Mouse (Mus musculus) hindbrain, postnatal 0 days (tissue): ENCODE data around the gene Fgfr1op. TPM values are rescaled to one million over a fixed set of nuclear protein-coding genes. Genes with fewer than 3 reads are reported as not detected.
"Not testable (repeated sequence)": the region's sequence is repeated elsewhere in the genome, so short reads cannot be mapped to it uniquely, and the experiment has no call there.

Experiments used
- ATAC-seq: fragments of 200-750 bp; cut with Nextera tagmentation; 2 replicates; pipeline ENCODE4 v1.8.0; 2017; ENCODE audit warnings: mild to moderate bottlenecking, moderate TSS enrichment, moderate library complexity
- DNase-seq: peaks from one replicate; pipeline ENCODE4 v3.0.0-alpha.2; 2015; ENCODE audit warnings: low spot score
- H3K27ac ChIP-seq: fragments of 300-500 bp; sonication (generic); 2 replicates; pipeline ENCODE4 v1.5.1; 2014; ENCODE audit warnings: mild to moderate bottlenecking
- H3K27me3 ChIP-seq: fragments of 300-500 bp; sonication (generic); 2 replicates; pipeline ENCODE4 v1.6.1; 2014; ENCODE audit warnings: low read length, mixed read lengths; ENCODE audit not compliant: insufficient read depth
- H3K36me3 ChIP-seq: fragments of 300-500 bp; sonication (generic); 2 replicates; pipeline ENCODE4 v1.6.1; 2014; ENCODE audit warnings: low read length, mixed read lengths; ENCODE audit not compliant: insufficient read depth
- H3K4me1 ChIP-seq: fragments of 300-500 bp; sonication (generic); 2 replicates; pipeline ENCODE4 v1.6.1; 2014; ENCODE audit warnings: antibody characterized with exemption, low read length, mixed read lengths; ENCODE audit not compliant: insufficient read depth
- H3K4me2 ChIP-seq: fragments of 300-500 bp; sonication (generic); 2 replicates; pipeline ENCODE4 v1.6.1; 2014; ENCODE audit warnings: low read depth, mild to moderate bottlenecking, low read length, moderate library complexity, mixed read lengths
- H3K4me3 ChIP-seq: fragments of 300-500 bp; sonication (generic); 2 replicates; pipeline ENCODE4 v1.5.1; 2014; ENCODE audit warnings: low read length
- H3K9ac ChIP-seq: fragments of 300-500 bp; sonication (generic); replicated peaks from 2 replicates; pipeline ENCODE4 v1.6.1; 2014; ENCODE audit warnings: mild to moderate bottlenecking, low read length, moderate library complexity, mixed read lengths
- H3K9me3 ChIP-seq: fragments of 300-500 bp; sonication (generic); 2 replicates; pipeline ENCODE4 v1.6.1; 2016; ENCODE audit warnings: low read length, mixed read lengths
- WGBS: fragments of 180-500 bp; shearing (Covaris S2); extraction: QIAGEN DNeasy Blood & Tissue Kit; methylation state at CpG from one replicate; pipeline ENCODE4 v1.1.7; 2014; 5-methylcytosine and 5-hydroxymethylcytosine counted together
- polyA plus RNA-seq: library from polyadenylated mRNA; unstranded; fragments of >200 nt; fragmentation: Nextera tagmentation; extraction: Ambion mirVana; gene quantifications from 2 replicates; pipeline ENCODE4 v1.2.1, GENCODE M21; 2015
- total RNA-seq: library from RNA; depleted of rRNA; stranded (reverse); fragments of >200 nt; gene quantifications from 2 replicates; pipeline ENCODE4 v1.2.3, GENCODE M21; 2014; rRNA removed

Fgfr1op gene
- total RNA-seq = 11.8 and 17.3 TPM in 2 replicates
- polyA plus RNA-seq = 18.6 and 20.4 TPM in 2 replicates

DNA sequence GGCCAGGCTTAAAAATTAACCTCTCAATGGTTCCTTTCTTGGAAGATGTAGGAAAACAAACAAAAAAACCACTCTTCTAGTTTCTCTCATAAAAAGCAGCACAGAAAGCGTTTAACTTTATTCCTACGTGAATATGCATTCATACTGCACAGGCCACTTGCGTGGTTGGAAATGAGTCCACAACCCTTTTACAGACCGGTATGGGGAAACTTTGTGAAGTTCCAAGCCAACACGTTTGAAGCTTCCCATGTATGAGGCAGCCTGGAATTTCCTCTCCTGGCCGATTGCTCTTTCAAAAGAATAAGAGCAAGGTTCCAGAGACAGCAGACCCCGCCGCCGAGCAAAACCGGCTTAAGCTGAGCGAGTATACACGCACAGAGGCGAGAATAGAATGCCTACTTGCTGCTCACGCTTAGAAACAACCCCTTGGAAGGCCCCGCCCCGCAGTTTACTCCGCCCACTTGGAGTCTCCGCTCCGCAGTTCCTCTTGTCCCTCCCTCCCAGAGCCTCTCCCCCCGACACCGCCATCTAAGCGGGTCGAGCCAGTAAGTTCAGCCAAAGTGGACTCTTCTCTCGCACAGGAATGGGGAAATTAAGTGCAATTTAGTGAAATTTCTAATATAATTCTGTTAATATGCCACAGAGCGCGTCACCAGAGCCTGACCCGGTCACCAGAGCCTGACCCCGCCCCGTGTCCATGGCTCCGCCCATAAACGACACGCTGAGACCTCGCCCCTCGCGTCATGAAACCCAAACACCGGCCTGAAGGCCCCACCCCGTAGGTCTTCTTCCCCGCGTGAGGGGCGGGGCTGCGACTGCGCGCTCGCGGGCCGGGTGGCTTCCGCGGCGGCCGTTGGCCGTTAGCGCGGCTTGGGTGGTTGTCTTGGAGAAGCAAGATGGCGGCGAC lies at the start of gene Fgfr1op:
Gene Fgfr1op, plus strand, starts transcription at position 801 of the 907 bp plus-strand sequence.
- WGBS = under 1% methylated on average over 12 of the region's 55 CpGs
- H3K27me3 ChIP-seq, H3K9me3 ChIP-seq, H3K36me3 ChIP-seq, H3K9ac ChIP-seq, H3K27ac ChIP-seq, DNase-seq, H3K4me1 ChIP-seq: not testable (repeated sequence)
- Histone ChIP-seq H3K4me2 (peak within 1 kb of the TSS; percentile 42; the same call in 1 of the 2 replicates), H3K4me3 (peak within 1 kb of the TSS; percentile 40)
- ATAC-seq = peak; percentile 99

DNA sequence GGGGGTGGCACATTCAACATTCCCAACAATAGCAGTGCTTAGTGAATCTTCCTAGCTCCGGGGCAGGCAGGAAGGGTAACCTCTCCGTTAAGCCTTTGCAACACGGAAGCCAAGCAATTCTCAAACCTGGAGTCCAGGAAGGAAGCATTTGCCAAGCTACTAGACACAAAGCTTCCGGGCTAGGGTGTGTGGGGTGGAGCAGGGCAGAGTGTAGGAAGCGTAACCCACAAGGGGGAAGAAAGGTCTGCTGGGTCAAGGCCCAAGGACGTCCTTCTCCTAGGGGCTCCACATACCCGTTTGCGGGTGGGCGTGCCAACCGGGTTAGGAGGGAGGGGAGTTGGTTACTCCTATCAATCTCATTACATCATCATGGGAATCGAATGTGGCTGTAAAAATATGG lies 48.9 kb upstream of the Fgfr1op start:
- H3K4me2 ChIP-seq = not testable (repeated sequence)

DNA sequence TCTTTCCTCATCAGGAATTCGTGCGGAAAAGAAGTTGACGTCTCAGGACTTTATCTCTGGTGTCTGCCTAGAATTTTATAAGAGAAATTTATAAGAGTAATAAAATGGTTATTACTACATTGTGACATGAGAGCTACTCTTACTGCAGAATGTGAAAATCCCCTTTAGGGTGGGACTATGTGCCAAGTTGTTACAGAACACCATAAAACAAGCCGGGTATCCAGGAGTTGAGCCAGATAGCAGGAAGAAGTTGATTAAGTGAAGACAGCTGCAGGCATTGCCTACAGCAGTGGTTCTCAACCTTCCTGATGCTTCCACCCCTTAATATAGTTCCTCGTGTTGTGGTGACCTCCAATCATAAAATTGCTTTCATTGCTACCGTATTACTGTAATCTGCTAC lies 48.4 kb upstream of the Fgfr1op start:
- not testable (repeated sequence) for H3K4me3 ChIP-seq, H3K9me3 ChIP-seq, H3K4me1 ChIP-seq, H3K36me3 ChIP-seq, ATAC-seq, H3K27me3 ChIP-seq, H3K27ac ChIP-seq, DNase-seq, H3K4me2 ChIP-seq, H3K9ac ChIP-seq
- WGBS = no CpG with 5 or more reads among the region's 6 CpGs

More for the DNA sequence above, 48.9 kb upstream of the Fgfr1op start:
- H3K36me3 ChIP-seq, H3K27ac ChIP-seq, ATAC-seq, DNase-seq, H3K4me3 ChIP-seq, H3K9me3 ChIP-seq, H3K9ac ChIP-seq, H3K4me1 ChIP-seq, H3K27me3 ChIP-seq: not testable (repeated sequence)
- WGBS = 82% methylated on average over 6 of the region's 11 CpGs

DNA sequence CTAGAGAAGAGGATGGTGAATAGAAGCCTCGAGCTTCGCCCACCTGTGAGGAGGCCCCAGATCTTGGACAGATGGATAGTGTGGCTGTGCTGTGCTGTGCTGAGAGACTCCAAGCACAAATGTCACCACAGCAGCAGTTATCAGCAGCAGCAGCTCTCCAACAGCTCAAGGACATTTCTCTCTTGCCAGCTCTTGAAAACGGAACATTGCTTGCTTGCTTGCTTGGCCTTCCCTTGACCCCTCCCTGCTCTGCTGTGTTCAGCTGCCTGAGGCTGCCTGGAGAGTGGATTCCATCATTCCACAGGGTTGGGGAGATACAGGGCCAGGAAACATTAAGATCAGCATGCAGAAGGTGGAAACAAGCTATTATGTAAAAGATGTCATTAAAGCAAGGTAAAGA lies 42.3 kb upstream of the Fgfr1op start:
- H3K9ac ChIP-seq = not testable (repeated sequence)

DNA sequence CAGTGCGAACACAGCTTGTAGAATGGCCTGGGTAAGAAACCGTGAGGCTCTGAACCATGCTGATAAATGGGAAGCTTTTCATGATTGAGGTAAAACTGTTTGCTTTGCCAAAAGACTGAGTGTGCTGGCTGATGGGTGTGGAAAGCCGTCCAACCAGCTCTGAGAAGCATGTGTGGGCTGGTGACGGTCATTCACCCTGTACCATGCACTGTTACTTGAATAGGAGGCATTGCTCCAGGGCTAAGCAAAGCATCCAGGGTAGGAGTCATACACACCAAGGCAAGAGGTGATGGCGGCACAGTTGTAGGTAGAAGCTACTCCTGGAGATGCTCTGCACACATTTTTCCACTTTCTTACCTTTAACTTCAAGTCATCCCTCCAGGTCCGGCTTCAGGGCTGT lies 40.7 kb upstream of the Fgfr1op start:
- H3K9ac ChIP-seq, H3K9me3 ChIP-seq, ATAC-seq, H3K36me3 ChIP-seq, H3K4me2 ChIP-seq, DNase-seq, H3K4me1 ChIP-seq, H3K27me3 ChIP-seq, H3K27ac ChIP-seq, H3K4me3 ChIP-seq: not testable (repeated sequence)
- WGBS = 100% methylated on average over 1 of the region's 6 CpGs

More for the DNA sequence above, 42.3 kb upstream of the Fgfr1op start:
- DNase-seq, H3K4me1 ChIP-seq, H3K27me3 ChIP-seq, H3K9me3 ChIP-seq, H3K27ac ChIP-seq, ATAC-seq, H3K36me3 ChIP-seq, H3K4me2 ChIP-seq, H3K4me3 ChIP-seq: not testable (repeated sequence)
- no CpG with 5 or more reads among the region's 3 CpGs for WGBS

DNA sequence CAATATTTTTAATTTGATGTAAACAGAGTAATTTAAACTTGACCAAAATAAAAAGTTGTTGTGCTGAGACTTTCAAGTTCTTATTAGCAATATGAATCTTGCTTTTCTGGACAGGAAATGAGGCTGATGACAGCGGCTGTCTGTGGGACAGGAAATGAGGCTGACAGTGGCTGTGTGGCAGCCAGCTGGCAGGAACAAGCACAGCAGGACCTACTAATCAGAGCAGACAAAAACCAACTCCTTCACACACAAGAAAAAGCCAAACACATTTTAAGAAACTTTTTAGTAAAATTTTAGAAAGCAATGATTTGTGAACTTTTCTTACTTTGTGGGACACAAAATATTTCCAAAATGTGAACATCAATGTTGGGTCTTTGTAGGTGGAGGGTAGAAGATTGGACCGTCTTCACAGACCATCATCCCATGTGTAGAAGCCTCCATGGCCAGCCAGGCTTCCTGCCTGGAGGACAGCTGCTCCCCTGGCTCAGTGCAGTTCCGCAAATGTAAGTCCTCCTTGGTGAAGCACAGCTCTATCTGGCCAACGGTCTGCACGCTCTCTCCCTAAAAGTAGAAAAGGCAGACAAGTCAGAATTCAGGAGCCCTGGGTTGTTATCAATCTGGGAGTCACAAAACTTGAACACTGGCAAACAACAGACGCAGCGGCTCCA lies 36.8 kb upstream of the Fgfr1op start:
- ATAC-seq = peak; percentile 63
- not testable (repeated sequence) for H3K4me1 ChIP-seq, H3K4me3 ChIP-seq, H3K27ac ChIP-seq, H3K27me3 ChIP-seq, DNase-seq, H3K9me3 ChIP-seq, H3K36me3 ChIP-seq, H3K4me2 ChIP-seq, H3K9ac ChIP-seq
- WGBS = 80% methylated on average over 1 of the region's 7 CpGs

DNA sequence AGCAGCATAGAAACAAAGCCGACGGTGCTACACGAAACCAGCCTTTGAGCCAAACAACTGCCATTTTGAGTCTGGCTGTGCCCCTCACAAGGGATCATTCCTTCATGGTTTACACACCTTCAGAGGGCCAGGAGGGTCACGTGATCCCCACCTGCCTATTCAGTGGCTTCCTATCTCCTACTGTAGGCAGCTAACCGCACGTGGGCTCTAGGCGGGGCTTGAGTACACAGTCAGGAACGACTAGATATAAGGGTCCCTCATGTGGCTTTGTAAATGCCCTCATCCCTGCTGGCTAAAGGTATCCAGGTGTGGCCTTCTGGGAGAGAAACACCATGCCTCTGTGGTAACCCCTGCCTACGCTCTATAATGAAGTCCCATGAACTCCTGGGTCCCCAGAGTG lies 35.7 kb upstream of the Fgfr1op start:
- not testable (repeated sequence) for H3K27me3 ChIP-seq, H3K36me3 ChIP-seq, DNase-seq, H3K9ac ChIP-seq, ATAC-seq, H3K4me1 ChIP-seq, H3K9me3 ChIP-seq, H3K4me2 ChIP-seq, H3K27ac ChIP-seq, H3K4me3 ChIP-seq
- 72% methylated on average over 9 of the region's 9 CpGs for WGBS

DNA sequence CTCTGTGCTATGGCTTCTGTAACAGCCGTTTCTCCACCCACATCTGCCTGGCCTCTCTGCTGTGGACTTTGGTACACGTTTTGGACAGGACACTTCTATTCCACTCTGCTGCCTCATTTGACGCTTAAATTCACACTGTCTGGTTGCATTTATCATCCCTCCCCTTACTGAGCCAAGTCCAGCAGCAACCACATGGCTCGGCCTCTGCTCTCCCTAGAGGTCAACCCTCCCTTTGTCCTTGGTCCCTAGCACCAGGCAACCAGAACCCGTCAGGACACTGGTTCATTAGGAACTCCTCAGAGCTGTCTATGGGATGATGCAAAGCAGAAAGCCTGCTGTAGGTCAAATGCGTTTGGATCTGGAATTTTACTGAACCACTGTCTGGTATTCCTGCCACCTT lies 34.5 kb upstream of the Fgfr1op start:
- not testable (repeated sequence) for H3K4me3 ChIP-seq, H3K9me3 ChIP-seq, H3K9ac ChIP-seq, H3K4me1 ChIP-seq, H3K27ac ChIP-seq, H3K27me3 ChIP-seq, H3K4me2 ChIP-seq, H3K36me3 ChIP-seq, DNase-seq
- WGBS = no CpG with 5 or more reads among the region's 6 CpGs
- peak; percentile 77 for ATAC-seq

DNA sequence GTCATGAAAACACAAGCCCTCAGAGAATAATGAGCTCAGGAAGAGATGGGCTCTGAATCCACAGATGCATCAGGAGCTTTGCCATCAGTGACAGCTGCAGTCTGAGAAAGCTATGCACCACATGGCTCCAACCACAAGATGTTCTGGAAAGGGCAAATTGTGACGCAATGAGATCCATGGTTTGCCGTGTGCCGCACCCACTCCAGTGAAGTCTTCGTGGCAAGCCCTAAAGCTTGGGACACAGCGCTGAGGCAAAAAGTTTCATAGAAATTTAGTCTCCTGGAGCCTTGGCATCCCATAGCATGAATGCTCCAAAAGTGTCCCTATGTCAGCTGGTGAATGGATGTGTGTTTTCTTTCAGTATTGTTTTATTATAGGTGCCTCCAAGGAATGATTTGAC lies 27.2 kb upstream of the Fgfr1op start:
- DNase-seq, H3K36me3 ChIP-seq, ATAC-seq, H3K27ac ChIP-seq, H3K27me3 ChIP-seq, H3K4me1 ChIP-seq, H3K4me3 ChIP-seq, H3K4me2 ChIP-seq, H3K9me3 ChIP-seq, H3K9ac ChIP-seq: not testable (repeated sequence)
- 84% methylated on average over 5 of the region's 5 CpGs for WGBS

DNA sequence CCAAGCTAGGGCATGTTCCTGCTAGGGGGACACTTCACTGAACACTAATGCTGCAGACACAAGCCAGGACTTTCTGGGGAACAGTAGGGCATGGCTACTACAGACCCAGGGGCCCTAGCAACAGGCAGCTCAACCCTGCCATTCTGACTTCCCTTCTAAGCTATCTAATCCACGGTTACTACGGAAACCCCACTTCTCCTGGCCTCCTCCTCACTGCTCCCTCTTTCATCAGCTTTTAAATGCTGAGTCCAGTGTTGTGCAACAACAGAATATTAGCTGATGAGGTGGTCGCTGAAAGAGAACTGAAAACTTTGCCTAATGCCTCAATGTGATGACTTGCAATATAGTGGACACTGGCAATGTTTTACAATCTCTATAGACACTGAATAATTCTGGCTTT lies 25.1 kb upstream of the Fgfr1op start:
- ATAC-seq = peak; percentile 39; the same call in 1 of the 2 replicates

More for the DNA sequence above, 25.1 kb upstream of the Fgfr1op start:
- H3K9ac ChIP-seq, H3K36me3 ChIP-seq, H3K27ac ChIP-seq, H3K9me3 ChIP-seq, H3K4me1 ChIP-seq, H3K27me3 ChIP-seq, H3K4me2 ChIP-seq, H3K4me3 ChIP-seq: not testable (repeated sequence)
- WGBS = 57% methylated on average over 3 of the region's 3 CpGs
- peak; percentile 2 for DNase-seq
